Mouse (Mus musculus) cerebellum, adult 2 months (tissue): Measurements from ENCODE around the gene Lsamp.
A peak's percentile ranks its signal among the peaks of the same experiment; 100 is the strongest.

Experiments used
- CTCF ChIP-seq: fragments of 200-500 bp; IDR thresholded peaks from 2 replicates; pipeline ENCODE4 v1.5.1; 2011; ENCODE audit warnings: low read depth, mild to moderate bottlenecking, control low read depth, low read length, moderate library complexity, borderline replicate concordance; ENCODE audit not compliant: insufficient read depth
- POLR2A ChIP-seq: fragments of 200-500 bp; IDR thresholded peaks from 2 replicates; pipeline ENCODE4 v1.6.1; 2011; ENCODE audit warnings: low read length, control low read depth, borderline replicate concordance; ENCODE audit not compliant: insufficient read depth

GRCm38 (mm10) chr16:42016791-42017643 is 2032.9 kb downstream of the Lsamp start:
- TF ChIP-seq POLR2A, result no peak
- 0 out of 2 replicates have a peak, but pooled peaks have one; percentile 10 for TF ChIP-seq CTCF
